Mouse (Mus musculus) embryonic stem cell, embryonic (primary cell): ENCODE results near the gene Csde1.

Source experiments
- CTCF ChIA-PET, 4 experiments: fragments of 300-600 bp in 2 of 4; fragments of 350-600 bp in 2 of 4; sonication (Branson Sonifier 250); formaldehyde crosslinking; loops; one replicate each; lab custom pipeline; 2022; ENCODE audit warnings: inconsistent platforms in 2 of 4; lab: Charles Lee
- POLR2A ChIA-PET, 4 experiments: fragments of 300-600 bp in 2 of 4; fragments of 350-600 bp in 2 of 4; sonication (Branson Sonifier 250); formaldehyde crosslinking; loops; one replicate each; lab custom pipeline; 2022; ENCODE audit warnings: antibody characterized with exemption in 4 of 4, inconsistent platforms in 1 of 4; lab: Charles Lee

Csde1 gene

DNA sequence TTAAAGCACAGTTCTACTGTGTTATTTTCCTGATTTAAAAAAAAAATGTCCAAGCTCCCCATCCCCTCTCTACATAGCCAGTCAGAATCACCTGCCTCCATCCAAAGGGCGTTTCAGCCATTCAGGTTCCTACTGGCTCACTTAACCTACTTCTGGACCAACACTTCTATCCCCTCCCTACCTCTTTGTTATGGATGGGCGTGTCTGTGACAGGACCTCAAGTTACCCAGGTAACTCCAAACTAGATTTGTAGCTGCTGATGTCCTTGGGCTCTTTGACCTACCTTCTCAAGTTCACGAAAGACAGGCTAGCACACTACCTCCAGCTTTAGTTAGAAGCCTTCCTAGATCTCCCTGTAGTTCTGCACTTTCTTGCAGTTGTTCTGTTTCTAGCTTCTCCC lies 65.8 kb downstream of the Csde1 start:
- POLR2A ChIA-PET = interaction anchor here (0.7 to 8.8 kb wide), 49 partner anchors 11 to 210 kb away, joined by 3 to 127 read pairs (median 5); partner anchors contain the start of genes Dennd2c (in 3 of the 4), Nras (in 3 of the 4), Bcas2 (in 2 of the 4) and Csde1 (in 2 of the 4)

DNA sequence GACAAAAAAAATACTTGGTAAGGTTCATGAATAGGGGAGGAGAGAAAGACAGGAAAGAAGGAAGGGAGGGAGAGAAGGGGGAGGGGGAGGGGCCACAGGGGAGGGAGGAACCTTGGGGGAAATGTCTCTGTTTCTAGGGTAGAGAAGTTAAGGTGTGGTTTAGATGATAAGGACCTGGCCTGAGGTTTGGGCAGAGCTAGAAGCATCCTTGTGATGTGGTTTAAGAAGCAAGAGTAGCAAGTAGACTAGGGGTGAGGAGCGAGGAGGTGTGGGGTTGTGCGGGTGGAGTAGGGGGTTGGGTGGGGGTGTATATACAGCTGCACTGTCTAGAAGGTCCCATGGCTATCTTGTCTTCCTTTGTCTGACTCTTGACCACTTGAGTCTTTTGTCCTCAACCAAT lies 71.5 kb downstream of the Csde1 start:
- CTCF ChIA-PET = interaction anchor here in 2 of 4 experiments (0.6 to 0.7 kb wide), 2 partner anchors 9 to 30 kb away, joined by 3 read pairs; no protein-coding TSS in a partner anchor

More for the DNA sequence above, 65.8 kb downstream of the Csde1 start:
- CTCF ChIA-PET = interaction anchor here in 3 of 4 experiments (0.8 to 1.2 kb wide), 7 partner anchors 11 to 71 kb away, joined by 3 to 5 read pairs (median 3); partner anchors contain the start of gene Dennd2c (in 1 of the 3)

DNA sequence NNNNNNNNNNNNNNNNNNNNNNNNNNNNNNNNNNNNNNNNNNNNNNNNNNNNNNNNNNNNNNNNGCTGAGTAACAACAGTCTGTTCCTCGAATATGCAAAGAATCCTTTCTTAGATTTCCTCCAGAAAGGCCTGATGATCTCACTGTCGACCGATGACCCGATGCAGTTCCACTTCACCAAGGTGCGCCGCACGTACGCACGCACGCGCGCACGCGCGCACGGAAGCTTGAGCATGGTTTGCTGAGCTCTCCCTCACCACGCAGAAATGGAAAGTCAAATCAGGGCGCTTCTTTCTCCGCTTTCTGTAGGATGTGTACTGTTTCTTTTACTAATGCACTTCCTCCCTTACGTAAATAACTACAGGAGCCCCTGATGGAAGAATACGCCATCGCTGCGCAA lies 78.4 kb downstream of the Csde1 start:
- CTCF ChIA-PET = interaction anchor here in 3 of 4 experiments (0.6 to 1.4 kb wide), 16 partner anchors 11 to 1648 kb away, joined by 3 to 13 read pairs (median 3); partner anchors contain the start of gene Trim33 (in 1 of the 3)
- POLR2A ChIA-PET = interaction anchor here (0.5 to 7.2 kb wide), 42 partner anchors 8 to 109 kb away, joined by 3 to 127 read pairs (median 4); partner anchors contain the start of genes Csde1 (in 2 of the 4), Bcas2 (in 1 of the 4) and Nras (in 1 of the 4)

More for the DNA sequence above, 71.5 kb downstream of the Csde1 start:
- POLR2A ChIA-PET = interaction anchor here in 3 of 4 experiments (0.6 to 5.9 kb wide), 14 partner anchors 10 to 212 kb away, joined by 3 to 49 read pairs (median 4); partner anchors contain the start of gene Dennd2c (in 3 of the 3)

DNA sequence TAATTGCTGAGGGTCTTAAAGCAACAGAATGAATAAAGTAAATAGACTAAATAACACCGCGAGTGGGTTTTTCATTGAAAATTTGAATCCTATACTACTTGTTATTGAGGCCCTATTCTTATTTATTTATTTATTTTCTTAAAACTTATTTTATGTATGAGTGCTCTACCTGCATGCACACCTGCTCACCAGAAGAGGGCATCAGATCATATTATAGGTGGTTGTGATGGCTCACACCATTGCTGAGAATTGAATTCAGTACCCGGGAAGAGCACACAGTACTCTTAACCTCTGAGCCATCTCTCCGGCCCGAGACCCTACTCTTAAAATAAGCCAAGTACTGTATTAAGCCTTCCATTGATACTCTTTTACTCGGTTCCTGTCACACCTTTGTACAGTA lies 79.4 kb downstream of the Csde1 start:
- CTCF ChIA-PET = interaction anchor here in 3 of 4 experiments (0.6 to 1.4 kb wide), 9 partner anchors 8 to 283 kb away, joined by 3 to 5 read pairs (median 3); partner anchors contain the start of gene Trim33 (in 1 of the 3)
- POLR2A ChIA-PET = interaction anchor here (0.6 to 18.3 kb wide), 26 partner anchors 9 to 104 kb away, joined by 3 to 486 read pairs (median 6); partner anchors contain the start of gene Bcas2 (in 1 of the 4)

DNA sequence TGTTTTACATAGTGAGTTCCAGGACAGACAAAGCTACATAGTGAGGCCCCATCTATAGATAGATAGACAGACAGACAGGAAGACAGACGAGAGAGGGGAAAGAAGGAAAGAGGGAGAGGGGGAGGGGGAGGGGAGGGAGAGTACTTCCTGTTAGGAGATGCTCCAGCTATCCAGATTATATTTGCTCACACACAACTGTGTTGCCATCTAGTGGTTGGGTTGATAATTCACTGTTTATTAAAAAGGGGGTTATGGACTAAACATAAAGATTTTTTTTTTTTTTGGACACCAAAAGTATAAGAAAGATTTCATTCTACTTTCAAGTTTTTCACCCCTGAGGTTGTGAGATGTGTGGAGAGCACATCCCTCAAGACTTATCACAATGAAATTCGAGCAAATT lies 80.5 kb downstream of the Csde1 start:
- CTCF ChIA-PET = interaction anchor here (0.5 to 1.4 kb wide), 22 partner anchors 9 to 463 kb away, joined by 3 to 8 read pairs (median 4); partner anchors contain the start of genes Csde1 (in 1 of the 4), Nras (in 1 of the 4) and Trim33 (in 1 of the 4)

DNA sequence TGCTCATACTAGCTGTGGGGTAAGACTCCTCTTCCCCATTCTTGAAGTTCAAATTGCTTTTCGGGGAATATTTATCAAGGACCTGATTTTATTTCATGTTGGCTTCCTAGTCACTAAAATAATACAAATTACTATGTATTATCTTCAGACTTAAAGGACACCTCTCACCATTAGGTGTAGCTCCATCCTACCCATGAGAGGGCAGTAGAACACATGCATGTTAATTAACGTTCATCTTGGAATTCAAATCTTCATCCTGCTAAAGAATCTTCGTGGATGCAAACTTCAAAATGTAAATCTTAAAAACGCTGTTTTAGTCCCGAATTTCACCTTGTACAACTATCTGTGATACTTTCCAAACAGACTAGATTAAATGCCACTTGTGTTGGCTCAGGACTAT lies 81.0 kb downstream of the Csde1 start:
- CTCF ChIA-PET = interaction anchor here in 3 of 4 experiments (0.5 to 1.4 kb wide), 15 partner anchors 9 to 350 kb away, joined by 3 to 8 read pairs (median 4); partner anchors contain the start of genes Csde1 (in 1 of the 3) and Nras (in 1 of the 3)
- POLR2A ChIA-PET = interaction anchor here in 3 of 4 experiments (0.7 to 18.3 kb wide), 33 partner anchors 9 to 474 kb away, joined by 3 to 486 read pairs (median 9); partner anchors contain the start of genes Nras (in 2 of the 3), Bcas2 (in 1 of the 3), Csde1 (in 1 of the 3) and Syt6 (in 1 of the 3)

More for the DNA sequence above, 80.5 kb downstream of the Csde1 start:
- POLR2A ChIA-PET = interaction anchor here in 3 of 4 experiments (0.7 to 18.3 kb wide), 27 partner anchors 9 to 475 kb away, joined by 3 to 486 read pairs (median 7); partner anchors contain the start of genes Bcas2 (in 1 of the 3), Csde1 (in 1 of the 3), Nras (in 1 of the 3) and Syt6 (in 1 of the 3)

DNA sequence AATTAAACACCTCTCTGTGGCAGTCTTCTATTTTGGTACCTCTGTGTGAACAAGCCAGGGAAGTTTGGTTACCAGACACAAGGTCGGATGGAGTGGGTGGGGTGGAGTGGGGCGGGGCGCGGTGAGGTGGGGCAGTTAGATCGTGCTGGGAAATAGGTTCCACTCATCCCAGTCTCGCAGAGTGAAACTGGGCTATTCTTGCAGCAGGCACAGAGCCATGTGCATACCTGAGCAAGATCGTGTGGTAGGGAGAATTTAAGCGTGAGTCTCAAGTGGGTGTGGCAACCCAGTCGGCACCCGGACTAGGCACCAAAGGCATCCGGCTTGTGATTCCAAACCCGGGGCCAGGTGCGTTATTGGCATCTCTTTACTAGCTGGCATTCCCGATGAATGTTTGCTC lies 81.7 kb downstream of the Csde1 start:
- POLR2A ChIA-PET = interaction anchor here (0.5 to 18.3 kb wide), 66 partner anchors 8 to 273 kb away, joined by 3 to 486 read pairs (median 7); partner anchors contain the start of genes Nras (in 2 of the 4), Bcas2 (in 1 of the 4), Csde1 (in 1 of the 4) and Trim33 (in 1 of the 4)
- CTCF ChIA-PET = interaction anchor here (0.5 to 1.7 kb wide), 11 partner anchors 16 to 66 kb away, joined by 3 to 6 read pairs (median 3); no protein-coding TSS in a partner anchor

DNA sequence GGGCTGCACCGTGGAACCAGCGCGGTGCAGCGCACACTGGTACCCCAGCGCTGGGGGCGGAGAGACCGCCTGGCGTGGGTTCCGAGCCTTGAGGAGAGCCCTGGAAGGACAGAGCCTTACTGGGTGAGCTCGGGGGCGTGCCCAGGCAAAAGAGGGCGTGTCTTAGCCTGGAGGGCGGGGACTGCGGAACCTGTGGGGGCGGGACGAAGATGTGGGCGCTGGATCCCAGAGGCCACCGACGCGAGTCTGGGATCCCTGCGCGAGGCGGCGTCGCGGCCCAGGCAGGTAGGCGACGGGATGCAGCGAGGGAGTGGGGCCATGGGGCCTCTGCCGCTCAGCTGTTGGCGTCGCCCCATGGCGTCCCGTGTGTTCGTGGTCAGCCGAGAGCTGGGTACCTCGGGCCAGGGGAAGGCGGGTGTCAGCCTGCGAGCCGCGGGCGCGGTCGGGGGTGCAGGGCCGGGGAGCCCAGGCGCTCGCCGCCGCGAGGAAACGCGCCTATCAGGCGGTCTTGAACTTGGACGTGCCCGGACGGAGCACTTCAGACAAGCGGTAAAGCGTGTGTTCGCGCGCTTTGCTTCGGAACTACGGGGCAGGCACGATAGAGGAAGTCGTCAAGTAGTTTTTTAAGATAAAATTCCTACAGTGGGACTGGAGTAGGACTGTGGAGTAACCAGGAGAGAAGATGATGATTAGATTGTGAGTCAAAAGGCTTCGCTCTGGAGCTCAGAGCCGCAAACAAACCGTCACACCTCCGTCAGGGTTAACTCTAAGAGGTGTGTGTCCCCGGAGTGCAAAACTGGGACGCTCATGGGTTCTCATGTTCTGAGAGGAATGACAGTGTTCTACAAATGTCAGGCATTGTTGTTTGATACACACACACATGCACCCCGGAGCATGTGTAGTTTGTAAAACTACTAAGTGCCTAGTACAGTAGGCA lies 82.5 kb downstream of the Csde1 start, which contains the start of gene Dennd2c:
TSS of gene Dennd2c (plus strand) at position 151 of the 937 bp plus-strand sequence.
- ChIA-PET POLR2A (interaction anchor here (0.5 to 18.3 kb wide), 79 partner anchors 7 to 272 kb away, joined by 3 to 486 read pairs (median 6); partner anchors contain the start of genes Bcas2 (in 2 of the 4), Nras (in 2 of the 4), Csde1 (in 1 of the 4) and Trim33 (in 1 of the 4)), CTCF (interaction anchor here (0.6 to 1.7 kb wide), 10 partner anchors 17 to 1447 kb away, joined by 3 to 6 read pairs (median 4); no protein-coding TSS in a partner anchor)
